Mouse (Mus musculus) layer of hippocampus, postnatal 36 days (tissue): ENCODE data around the gene Olfr71. TPM values are rescaled to one million over a fixed set of nuclear protein-coding genes. Genes with fewer than 3 reads are reported as not detected.

ENCODE experiments used
- DNase-seq, 2 experiments: peaks; one replicate each; pipeline ENCODE4 v3.0.0; 2022
- total RNA-seq, 2 experiments: library from RNA; stranded (reverse); gene quantifications; 2 replicates each; pipeline ENCODE4 v1.2.3; 2021

Olfr71 gene
- total RNA-seq = not detected

GRCm38 (mm10) chr4:43709869-43710268, at the start of gene Olfr71:
Gene Olfr71 (minus strand): TSS chr4:43710255.
- DNase-seq = no peak

DNA sequence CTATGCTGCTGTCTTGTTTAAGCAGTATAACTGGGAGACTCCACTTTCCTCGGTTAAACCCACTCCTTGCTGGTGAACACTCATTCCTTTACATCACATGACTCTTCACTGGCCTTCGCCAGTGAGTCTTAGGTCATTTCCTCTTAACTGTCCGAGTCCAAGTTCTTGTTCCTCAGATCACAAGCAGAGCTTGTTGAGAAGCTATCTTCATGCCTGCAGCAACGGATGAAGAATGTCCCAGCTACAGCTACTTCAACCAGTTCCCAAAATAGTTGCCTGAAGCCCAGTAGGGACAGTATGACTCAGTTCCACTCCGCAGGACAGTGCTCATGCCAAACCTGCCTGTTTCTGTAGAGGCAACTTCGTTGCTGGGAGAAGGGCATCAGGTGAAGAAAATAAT, 47.2 kb upstream of the Olfr71 start:
- no peak for DNase-seq

DNA sequence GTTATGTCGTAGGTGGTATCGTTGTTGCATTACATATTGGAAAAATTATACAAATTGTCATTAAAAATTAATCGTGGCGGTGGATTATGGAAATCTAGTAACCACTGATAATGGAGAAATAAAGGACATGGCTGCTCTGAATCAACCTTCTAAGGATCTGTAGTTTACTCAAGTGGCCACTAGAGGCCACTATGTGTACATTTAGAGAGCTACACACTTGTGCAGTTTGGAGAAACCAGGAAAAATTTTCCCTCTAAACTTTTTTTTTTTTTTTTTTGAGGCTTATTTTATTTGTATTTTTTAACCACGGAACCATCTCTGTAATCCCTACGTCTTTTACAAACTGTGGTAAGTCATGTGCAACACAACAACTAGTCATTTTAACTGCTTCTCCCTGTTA, 35.1 kb upstream of the Olfr71 start:
- DNase-seq = no peak

DNA sequence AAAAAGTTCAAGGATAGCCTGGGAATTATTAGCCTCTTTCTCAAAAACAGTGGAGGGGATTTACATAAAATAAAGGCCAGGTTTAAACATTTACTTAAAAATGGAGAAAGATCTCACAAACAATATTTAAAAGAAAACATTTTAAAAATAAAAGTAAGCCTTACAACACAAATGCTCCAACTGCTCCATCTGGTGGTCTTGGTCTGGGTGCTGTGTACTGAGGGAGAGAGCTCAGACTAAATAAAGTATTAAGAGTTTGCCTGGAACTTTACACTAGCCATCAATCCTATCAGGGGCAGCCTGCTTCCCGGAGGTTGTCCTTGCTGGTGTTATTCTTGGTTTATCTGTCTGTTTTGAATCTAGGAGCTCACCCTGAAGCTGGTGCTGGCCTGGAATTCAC, 33.0 kb upstream of the Olfr71 start:
- no peak for DNase-seq

DNA sequence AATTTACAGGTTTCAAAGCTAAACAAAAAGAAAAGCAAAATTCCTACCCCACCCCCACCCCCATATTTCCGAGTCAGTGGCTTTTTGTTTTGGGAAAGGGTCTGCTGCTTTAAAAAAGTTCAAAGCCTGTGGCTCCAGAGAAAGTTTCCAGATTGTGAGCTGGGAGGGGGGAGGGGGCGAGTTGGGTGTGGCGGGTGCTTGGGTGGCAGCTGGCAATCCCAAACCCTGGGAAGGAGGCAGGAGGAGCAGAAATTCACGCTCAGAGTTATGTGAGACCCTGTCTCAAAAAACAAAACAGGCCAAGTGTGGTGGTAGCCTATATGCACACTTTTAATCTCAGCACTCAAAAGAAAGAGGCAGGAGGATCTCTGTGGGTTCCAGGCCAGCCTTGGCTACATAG, 32.6 kb upstream of the Olfr71 start:
- DNase-seq = no peak

DNA sequence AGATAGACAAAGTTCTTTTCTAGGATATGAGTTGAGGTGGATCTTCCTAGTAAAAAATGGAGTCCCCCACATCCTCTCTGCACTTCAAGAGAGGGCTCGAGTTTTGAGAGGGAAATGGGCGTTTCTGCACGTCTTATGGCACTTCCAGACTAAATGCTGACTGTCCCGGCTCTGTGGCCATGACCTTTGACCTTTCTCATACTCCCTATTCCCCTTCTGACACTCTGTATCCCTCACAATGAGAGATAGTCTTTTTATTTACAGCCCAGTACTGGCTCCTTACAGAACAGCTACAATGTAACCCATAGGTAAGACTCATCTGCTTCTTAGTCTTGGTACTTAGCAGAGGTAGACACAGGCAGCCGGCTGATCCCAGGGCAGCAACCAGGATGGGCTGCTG, 31.5 kb upstream of the Olfr71 start:
- DNase-seq = no peak

DNA sequence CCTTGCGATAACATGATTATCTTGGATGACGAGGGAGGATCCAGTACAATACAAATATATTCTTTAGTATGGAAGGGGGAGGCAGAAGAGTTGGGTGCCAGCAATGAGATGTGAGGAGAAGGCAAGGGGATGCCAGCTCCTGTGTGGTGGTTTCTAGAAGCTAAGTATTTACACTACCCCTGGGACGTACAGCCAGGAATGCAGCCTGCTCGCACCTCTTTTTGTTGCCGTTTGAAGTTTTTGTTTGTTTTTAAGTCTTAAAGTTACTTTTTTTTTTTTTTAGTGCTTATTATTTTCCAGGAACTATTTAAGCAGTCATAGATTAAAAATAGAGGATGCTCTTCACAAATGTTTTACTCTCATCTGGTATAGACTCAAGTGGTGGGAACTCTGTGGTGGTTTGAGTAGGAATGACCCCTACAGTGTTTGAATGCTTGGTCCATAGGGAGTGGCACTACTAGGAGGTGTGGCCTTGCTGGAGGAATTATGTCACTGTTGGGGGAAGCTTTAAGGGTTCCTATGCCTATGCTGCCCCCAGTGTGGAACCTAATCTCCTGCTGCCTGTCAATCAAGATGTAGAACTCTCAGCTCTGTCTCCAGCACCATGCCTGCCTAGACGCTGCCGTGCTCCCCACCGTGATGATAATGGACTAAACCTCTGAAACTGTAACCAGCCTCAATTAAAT, 29.1 kb upstream of the Olfr71 start:
- no peak for DNase-seq

DNA sequence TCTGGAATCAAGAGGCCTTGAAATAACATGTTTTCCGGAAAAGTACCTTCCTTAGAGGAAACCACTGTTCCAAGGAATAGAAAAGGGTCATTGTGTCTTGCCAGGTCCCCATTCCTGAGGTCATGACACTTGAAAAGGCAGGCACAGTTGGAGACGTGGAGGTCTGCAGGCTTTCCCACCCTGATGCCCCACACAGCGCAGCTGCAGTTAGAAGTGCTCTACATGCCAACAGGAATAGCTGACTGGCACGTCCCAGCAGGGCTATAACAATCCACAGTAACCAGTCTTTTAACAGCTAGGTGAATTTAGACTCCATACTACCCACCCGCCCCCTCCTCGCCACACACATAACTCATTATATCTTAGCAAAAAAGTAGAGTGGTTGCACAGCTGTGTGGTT, 27.1 kb upstream of the Olfr71 start:
- no peak for DNase-seq

- no peak for DNase-seq
These were observed 23.1 kb upstream of the Olfr71 start for GRCm38 (mm10) chr4:43733186-43733585.

GRCm38 (mm10) chr4:43732171-43732570, 22.1 kb upstream of the Olfr71 start:
- no peak for DNase-seq

DNA sequence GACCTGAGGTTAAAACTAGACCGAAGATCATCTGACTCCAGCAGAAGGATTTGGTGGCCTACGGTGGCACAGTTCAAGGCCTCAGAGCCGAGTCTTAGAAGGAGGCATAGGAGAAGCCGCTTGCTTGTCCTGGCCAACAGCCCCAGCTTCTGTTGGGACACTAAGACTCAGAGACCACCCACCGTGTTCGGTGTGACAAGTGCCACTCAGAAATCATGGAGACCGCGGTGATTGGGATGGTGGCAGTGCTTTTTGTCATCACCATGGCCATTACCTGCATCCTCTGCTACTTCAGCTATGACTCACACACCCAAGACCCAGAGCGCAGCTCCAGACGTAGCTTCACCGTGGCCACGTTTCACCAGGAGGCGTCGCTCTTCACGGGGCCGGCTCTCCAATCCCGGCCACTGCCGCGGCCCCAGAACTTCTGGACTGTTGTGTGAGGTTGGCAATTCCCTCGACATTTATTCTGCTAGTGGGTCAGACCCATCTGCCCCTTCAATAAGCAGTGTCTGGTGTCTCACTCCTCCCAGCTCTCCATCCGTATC, 20.8 kb upstream of the Olfr71 start:
- no peak for DNase-seq

DNA sequence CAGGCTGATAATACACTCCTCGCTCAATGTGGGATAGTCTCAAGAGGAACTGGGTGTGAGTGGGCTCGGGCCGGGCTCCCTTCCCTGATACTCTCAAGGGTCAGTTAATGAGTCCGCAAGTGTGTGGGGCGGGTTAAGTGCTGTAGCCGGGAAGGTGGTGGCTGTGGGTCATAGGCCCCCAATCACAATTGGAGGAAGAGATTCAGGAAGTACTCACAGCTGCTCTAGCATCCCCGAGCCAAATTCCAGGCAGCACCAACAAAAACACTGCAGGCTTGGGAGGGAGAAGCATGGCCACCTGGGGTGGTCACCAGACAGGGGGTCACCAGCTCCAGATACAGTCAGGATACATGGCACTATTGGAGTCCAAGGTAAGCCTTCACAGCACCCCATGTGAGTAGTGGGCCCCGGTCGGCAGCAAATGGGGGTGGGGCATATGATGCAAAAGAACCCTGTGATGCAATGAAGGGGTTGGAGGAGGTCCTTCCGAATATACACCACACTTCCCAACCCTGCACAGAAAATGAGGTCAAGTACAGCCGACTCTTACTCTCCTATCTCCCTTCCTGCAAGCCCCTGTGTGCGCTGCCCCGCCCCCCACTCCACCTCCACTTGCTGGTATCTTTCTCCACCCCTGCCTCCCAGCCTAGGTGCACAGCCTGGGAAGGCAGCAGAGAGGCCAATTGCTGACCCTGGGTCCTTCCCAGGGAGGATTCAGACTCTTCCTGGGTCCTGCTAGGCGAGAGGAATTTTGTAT, 19.9 kb upstream of the Olfr71 start, which contains the start of gene Spaar:
TSS of gene Spaar (plus strand) at position 241 of the 757 bp plus-strand sequence.
- DNase-seq = no peak

- DNase-seq = no peak
These were observed 19.1 kb upstream of the Olfr71 start for GRCm38 (mm10) chr4:43729126-43729525.

DNA sequence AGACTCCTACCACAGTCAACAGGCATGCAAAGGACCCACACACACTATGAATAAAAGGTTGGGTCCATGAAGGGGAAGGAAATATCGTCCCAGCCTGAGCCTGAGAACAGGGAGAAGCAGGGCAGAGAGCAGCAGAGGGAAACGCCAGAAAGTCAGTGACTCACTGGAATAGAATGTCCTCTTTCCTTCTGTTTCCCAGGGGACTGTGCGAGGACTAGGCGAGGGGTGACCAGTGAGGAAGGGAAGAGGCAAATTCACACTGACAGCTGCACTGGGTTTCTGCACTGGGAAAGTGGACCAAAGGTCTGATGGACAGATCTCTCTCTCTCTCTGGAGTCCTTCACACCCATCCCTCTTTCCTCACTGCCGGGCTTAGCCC, 18.5 kb upstream of the Olfr71 start:
- DNase-seq = no peak

DNA sequence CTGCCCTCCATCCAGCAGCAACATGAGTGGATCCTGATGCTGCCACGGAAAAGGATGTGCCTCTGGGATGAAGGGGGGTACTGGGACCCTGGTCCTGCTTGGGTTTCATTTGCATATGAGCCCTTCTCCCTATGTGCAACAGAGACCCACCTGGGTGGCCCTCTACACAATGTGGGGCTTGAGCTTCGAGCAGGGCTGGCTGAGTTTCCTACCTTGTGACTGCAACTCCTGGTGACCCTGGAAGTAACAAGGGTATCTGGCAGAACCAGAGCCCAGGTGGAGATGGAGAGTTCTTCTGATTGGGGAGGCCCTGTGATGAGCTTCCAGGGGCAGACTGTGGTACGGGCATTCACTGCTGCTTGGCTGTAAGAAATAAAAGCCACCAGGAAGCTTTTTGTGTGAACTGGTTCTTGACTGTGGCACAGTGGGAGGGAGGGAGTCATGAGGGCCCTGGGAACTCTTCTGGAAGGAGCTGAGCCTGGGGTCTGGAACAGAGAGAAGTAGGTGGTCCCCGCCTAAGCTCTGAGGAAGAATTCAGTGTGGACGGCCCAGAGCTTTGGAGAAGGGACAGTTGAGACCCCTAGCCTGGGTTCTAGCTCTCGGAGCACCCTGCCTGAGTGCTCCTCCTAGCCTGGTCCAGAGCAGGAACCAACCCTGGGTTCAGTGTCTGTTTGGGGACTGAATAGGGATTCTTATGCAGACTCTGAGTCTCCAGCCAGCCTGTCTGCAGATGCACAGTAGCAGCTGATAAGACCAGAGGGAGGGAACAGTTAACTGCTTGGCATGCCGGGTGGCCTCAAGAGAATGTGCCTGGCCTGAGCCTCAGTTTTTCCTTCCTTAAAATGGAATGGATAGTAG, 17.9 kb upstream of the Olfr71 start:
- DNase-seq = no peak

DNA sequence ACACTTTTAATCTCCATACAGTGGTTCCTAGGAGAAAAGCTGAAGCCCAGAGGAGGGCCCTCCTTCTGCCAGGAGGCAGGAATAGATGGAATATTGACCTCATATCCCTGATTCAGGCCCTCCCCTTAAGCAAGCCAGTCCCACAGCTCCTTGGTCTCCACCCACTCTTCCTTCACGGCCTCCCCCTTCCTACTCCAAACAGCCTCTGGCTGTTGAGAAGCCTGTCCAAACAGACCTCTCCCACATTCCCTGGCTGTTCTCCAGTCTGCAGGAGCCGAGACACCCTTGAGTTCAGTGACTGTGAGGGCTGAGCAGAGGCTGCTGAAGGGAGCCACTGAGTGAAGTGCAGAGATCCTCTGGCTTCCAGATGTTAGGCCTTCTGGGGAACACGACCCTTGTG, 16.9 kb upstream of the Olfr71 start, which contains the start of gene Hrct1:
TSS of gene Hrct1 (plus strand) at position 194 of the 400 bp plus-strand sequence.
- no peak for DNase-seq

- DNase-seq = no peak
These were observed 16.4 kb upstream of the Olfr71 start for GRCm38 (mm10) chr4:43726228-43726993.

GRCm38 (mm10) chr4:43724764-43725163, 14.7 kb upstream of the Olfr71 start:
- DNase-seq = no peak

GRCm38 (mm10) chr4:43722191-43722590, 12.1 kb upstream of the Olfr71 start:
- DNase-seq = no peak

GRCm38 (mm10) chr4:43720491-43721228, 10.6 kb upstream of the Olfr71 start:
- no peak for DNase-seq

DNA sequence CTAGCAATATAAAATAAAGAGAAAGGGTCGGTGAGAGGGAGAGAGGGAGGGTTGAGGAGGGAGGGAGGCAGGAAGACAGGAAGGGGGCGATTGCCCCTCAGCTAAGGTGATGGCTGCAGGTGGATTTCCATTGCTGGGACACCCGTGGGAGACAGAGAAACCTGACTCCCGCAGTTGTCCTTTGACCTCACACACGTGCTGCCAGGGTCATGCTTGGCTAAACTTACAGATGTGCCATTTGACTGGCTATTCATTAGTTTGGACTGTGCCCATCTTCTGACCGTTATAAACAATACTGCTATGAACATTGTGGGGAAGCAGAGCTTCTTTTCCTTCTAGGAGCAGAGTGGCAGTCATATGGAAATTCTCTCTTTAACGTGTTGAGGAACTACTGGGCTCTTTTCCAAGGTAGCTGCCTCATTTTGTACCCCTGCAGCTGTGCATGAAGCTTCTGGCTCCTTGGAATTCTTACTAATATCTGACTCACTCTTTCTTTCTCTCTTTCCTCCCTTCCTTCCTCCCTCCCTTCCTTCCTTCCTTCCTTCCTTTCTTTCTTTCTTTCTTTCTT, 3.7 kb upstream of the Olfr71 start:
- DNase-seq = no peak
